Mouse (Mus musculus): ENCODE measurements around the gene Atp2c2.

DNA sequence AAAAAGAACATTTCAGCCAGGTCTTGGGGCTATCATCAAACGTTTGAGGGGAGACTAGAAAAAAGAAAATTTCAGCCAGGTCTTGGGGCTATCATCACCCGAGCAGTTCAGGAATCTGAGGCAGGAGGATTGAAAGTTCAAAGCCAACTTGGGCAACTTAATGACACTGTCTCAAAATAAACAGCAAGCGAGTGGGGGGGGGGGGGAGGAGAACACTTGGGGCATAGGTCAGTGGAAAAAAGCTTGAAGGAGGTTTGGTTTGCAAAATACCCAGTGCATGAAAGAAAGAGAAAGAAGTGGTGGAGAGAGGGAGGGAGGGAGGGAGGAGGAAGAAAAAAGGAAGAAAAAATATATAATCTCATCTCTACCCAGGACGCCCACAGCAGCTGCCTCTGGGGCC, 87.5 kb downstream of the Atp2c2 start:
- TF ChIP-seq POLR2A (IDR thresholded peaks at IDR 0.05; ENCODE audit: insufficient read length, low read depth) (no peak), TCF12 (IDR thresholded peaks at IDR 0.05; ENCODE audit: insufficient read depth, poor library complexity, severe bottlenecking) (no peak), E2F4 (IDR thresholded peaks at IDR 0.05; ENCODE audit: insufficient read depth) (no peak), USF1 (IDR thresholded peaks at IDR 0.05; ENCODE audit: low read depth) (no peak), MYOG (IDR thresholded peaks at IDR 0.05; ENCODE audit: control insufficient read depth in 1 of 3, insufficient read depth in 1 of 3, insufficient read length in 2 of 3, low read depth in 2 of 3) (no peak), POLR2AphosphoS2 (IDR thresholded peaks at IDR 0.05; ENCODE audit: insufficient read length, low read depth) (no peak), MAX (IDR thresholded peaks at IDR 0.05; ENCODE audit: low read depth) (no peak), MYOD1 (IDR thresholded peaks at IDR 0.05; ENCODE audit: control insufficient read depth in 1 of 3, insufficient read length in 2 of 3, low read depth in 2 of 3) (no peak), SRF (IDR thresholded peaks at IDR 0.05; ENCODE audit: control insufficient read depth, insufficient read length, low read depth) (no peak)

Data from myocyte (in vitro differentiated cells).